Mouse (Mus musculus) lung, postnatal 0 days (tissue): Measurements from ENCODE around the gene Vmn1r19.

Experiments used
- CTCF ChIP-seq: IDR thresholded peaks from 2 replicates; pipeline ENCODE4 v1.5.1; 2016; ENCODE audit warnings: antibody characterized with exemption, mild to moderate bottlenecking
- EP300 ChIP-seq: IDR thresholded peaks from 2 replicates; pipeline ENCODE4 v1.6.1; 2016; ENCODE audit warnings: antibody characterized with exemption, mild to moderate bottlenecking, control low read depth

DNA sequence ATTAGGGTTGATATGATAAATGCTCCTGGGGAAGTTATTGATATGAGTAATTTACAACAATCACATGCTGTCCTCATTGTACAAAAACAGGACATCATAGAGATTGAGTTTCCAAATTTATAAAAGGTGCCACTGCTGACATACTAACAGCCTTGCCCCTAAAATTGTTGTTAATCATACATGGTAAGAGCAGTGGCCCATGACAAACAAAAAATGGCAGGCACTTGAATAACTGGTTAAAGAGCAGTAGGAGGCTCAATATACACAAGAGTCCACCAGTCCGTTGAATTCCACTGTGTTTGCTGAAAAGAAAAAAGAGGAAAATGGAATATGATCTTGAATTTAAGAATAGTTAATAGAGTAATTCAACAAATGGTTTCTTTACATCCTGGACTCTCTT lies 36.1 kb upstream of the Vmn1r19 start:
- no peak for TF ChIP-seq CTCF
- no peak for TF ChIP-seq EP300
